Mouse (Mus musculus) embryonic facial prominence, embryonic 14.5 days (tissue): Measurements from ENCODE around the gene Glrp1. TPM values are rescaled to one million over a fixed set of nuclear protein-coding genes. Genes with fewer than 3 reads are reported as not detected.

Experiments used
- ATAC-seq: fragments of 200-750 bp; cut with Nextera tagmentation; 2 replicates; pipeline ENCODE4 v1.8.0; 2017; ENCODE audit warnings: low read depth, moderate number of reproducible peaks, moderate TSS enrichment
- DNase-seq: peaks from one replicate; pipeline ENCODE4 v3.0.0-alpha.2; 2015; ENCODE audit warnings: low spot score
- H3K27ac ChIP-seq: fragments of 300-500 bp; sonication (generic); replicated peaks from 2 replicates; pipeline ENCODE4 v1.5.1; 2014; ENCODE audit warnings: low read depth, mild to moderate bottlenecking, low read length, moderate library complexity
- H3K27me3 ChIP-seq: fragments of 300-500 bp; sonication (generic); replicated peaks from 2 replicates; pipeline ENCODE4 v1.6.1; 2014; ENCODE audit warnings: low read length; ENCODE audit not compliant: control insufficient read depth, insufficient read depth
- H3K36me3 ChIP-seq: fragments of 300-500 bp; sonication (generic); 2 replicates; pipeline ENCODE4 v1.6.1; 2014; ENCODE audit warnings: low read length, mixed read lengths; ENCODE audit not compliant: control insufficient read depth, insufficient read depth
- H3K4me1 ChIP-seq: fragments of 300-500 bp; sonication (generic); 2 replicates; pipeline ENCODE4 v1.6.1; 2014; ENCODE audit warnings: antibody characterized with exemption, low read length; ENCODE audit not compliant: control insufficient read depth, insufficient read depth
- H3K4me2 ChIP-seq: fragments of 300-500 bp; sonication (generic); 2 replicates; pipeline ENCODE4 v1.6.1; 2014; ENCODE audit warnings: low read depth, mild to moderate bottlenecking, low read length, moderate library complexity, mixed read lengths
- H3K4me3 ChIP-seq: fragments of 300-500 bp; sonication (generic); 2 replicates; pipeline ENCODE4 v1.5.1; 2014; ENCODE audit warnings: low read depth, mild to moderate bottlenecking, low read length
- H3K9ac ChIP-seq: fragments of 300-500 bp; sonication (generic); 2 replicates; pipeline ENCODE4 v1.6.1; 2014; ENCODE audit warnings: low read depth, mild to moderate bottlenecking, low read length, moderate library complexity, mixed read lengths
- H3K9me3 ChIP-seq: fragments of 300-500 bp; sonication (generic); 2 replicates; pipeline ENCODE4 v1.6.1; 2016; ENCODE audit warnings: low read length; ENCODE audit not compliant: control insufficient read depth
- WGBS: fragments of 180-500 bp; shearing (Covaris S2); extraction: QIAGEN DNeasy Blood & Tissue Kit; methylation state at CpG from one replicate; pipeline ENCODE4 v1.1.7; 2014; 5-methylcytosine and 5-hydroxymethylcytosine counted together
- polyA plus RNA-seq: library from polyadenylated mRNA; unstranded; fragments of >200 nt; fragmentation: Nextera tagmentation; extraction: Ambion mirVana; gene quantifications from 2 replicates; pipeline ENCODE4 v1.2.1, GENCODE M21; 2014

The Glrp1 gene
- polyA plus RNA-seq: not detected in 2 replicates

- no peak within 1 kb of the TSS for H3K27ac ChIP-seq
- no peak within 1 kb of the TSS for H3K4me2 ChIP-seq
- DNase-seq (no peak), ATAC-seq (no peak)
- 68% methylated on average over 8 of the region's 8 CpGs for WGBS
- H3K9ac ChIP-seq: no peak within 1 kb of the TSS
- H3K9me3 ChIP-seq: no peaks in the 10 kb centered on the region
- H3K4me1 ChIP-seq: no peaks in the 10 kb centered on the region
- no peaks in the 10 kb centered on the region for H3K27me3 ChIP-seq
- H3K36me3 ChIP-seq: no peaks in the 10 kb centered on the region
- no peak within 1 kb of the TSS for H3K4me3 ChIP-seq
These were observed at the start of gene Glrp1 for GRCm38 (mm10) chr1:88509789-88510188. TSS of gene Glrp1 (minus strand) at chr1:88510066.

DNA sequence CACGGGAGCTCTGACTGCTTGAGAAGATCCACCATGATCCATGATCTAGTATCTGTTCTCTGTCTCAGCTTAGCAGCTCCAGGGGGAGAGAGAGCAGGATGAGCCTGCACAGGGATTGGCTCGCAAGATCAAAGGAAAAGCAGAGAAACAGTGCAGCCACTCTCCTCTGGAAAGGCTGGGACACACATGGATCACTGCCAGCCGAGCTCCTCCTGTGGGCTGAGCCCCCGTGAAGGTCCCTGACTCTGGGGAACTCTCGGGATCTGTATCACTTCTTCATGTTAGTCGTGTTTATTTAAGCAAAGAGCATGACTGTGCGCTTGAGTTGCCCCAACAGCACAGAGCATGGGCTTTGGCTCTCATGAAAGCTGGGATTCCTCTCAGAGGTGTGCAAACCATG, 49.4 kb upstream of the Glrp1 start:
- Histone ChIP-seq H3K4me2 (0 out of 2 replicates have a peak overlapping the region, but pooled peaks have one; percentile 18), H3K27me3 (no peaks in the 10 kb centered on the region), H3K9me3 (peaks cover 7% of the 10 kb centered on the region), H3K36me3 (no peaks in the 10 kb centered on the region), H3K9ac (no peak overlapping the region), H3K27ac (no peak overlapping the region), H3K4me3 (no peak overlapping the region), H3K4me1 (no peaks in the 10 kb centered on the region)
- DNase-seq (peak; percentile 74), ATAC-seq (peak; percentile 62; the same call in 1 of the 2 replicates)
- WGBS: 8% methylated on average over 7 of the region's 7 CpGs

GRCm38 (mm10) chr1:88558793-88559192, 48.9 kb upstream of the Glrp1 start:
- Histone ChIP-seq H3K36me3 (no peaks in the 10 kb centered on the region), H3K4me3 (no peak overlapping the region), H3K27me3 (no peaks in the 10 kb centered on the region), H3K27ac (no peak overlapping the region), H3K4me1 (no peaks in the 10 kb centered on the region), H3K4me2 (0 out of 2 replicates have a peak overlapping the region, but pooled peaks have one; percentile 18), H3K9ac (no peak overlapping the region), H3K9me3 (peaks cover 7% of the 10 kb centered on the region)
- DNase-seq (no peak), ATAC-seq (no peak)

- DNase-seq (no peak), ATAC-seq (no peak)
- Histone ChIP-seq H3K4me1 (no peaks in the 10 kb centered on the region), H3K36me3 (no peaks in the 10 kb centered on the region), H3K9me3 (peaks cover 7% of the 10 kb centered on the region), H3K27me3 (no peaks in the 10 kb centered on the region), H3K9ac (no peak overlapping the region), H3K27ac (no peak overlapping the region), H3K4me3 (no peak overlapping the region), H3K4me2 (no peak overlapping the region)
- WGBS: 82% methylated on average over 11 of the region's 11 CpGs
These were observed 46.5 kb upstream of the Glrp1 start for GRCm38 (mm10) chr1:88556401-88556800.

DNA sequence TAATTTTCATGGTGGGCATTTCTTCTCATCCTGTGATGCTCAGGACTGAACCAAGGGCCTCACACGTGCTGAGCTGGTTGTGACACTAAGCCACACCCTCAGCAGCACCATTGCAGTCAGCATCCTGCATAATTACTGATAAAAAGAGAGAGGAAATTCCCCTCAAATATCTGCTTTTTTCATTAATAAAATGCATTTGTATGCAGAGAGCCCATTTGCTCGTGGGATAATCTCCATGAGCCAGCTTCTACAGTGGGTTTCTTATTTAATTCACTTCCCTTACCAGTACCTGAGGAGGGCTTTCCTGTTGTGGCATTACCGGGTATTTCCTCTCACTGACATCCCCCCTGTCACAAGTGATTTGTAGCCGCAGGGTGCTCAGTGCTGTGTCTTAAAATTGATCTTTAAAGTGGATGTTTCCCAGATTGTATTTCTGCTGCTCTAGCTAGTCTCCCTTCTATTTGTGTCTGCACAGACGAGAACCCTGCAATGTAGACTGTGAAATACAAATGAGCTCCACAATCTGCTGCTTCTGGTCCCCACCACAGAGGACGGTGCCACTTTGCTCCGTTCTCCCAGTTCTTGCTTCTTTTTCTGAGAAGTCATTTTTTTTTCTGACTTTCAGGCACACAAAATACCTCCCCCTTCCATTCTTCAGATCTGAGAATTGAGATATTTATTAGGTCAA, 43.8 kb upstream of the Glrp1 start:
- H3K9me3 ChIP-seq: peaks cover 6% of the 10 kb centered on the region
- ATAC-seq (no peak), DNase-seq (no peak)
- no peak overlapping the region for H3K27ac ChIP-seq
- H3K27me3 ChIP-seq: no peaks in the 10 kb centered on the region
- 30% methylated on average over 7 of the region's 7 CpGs for WGBS
- no peak overlapping the region for H3K4me2 ChIP-seq
- H3K4me3 ChIP-seq: no peak overlapping the region
- no peak overlapping the region for H3K9ac ChIP-seq
- H3K36me3 ChIP-seq: no peaks in the 10 kb centered on the region
- no peaks in the 10 kb centered on the region for H3K4me1 ChIP-seq

DNA sequence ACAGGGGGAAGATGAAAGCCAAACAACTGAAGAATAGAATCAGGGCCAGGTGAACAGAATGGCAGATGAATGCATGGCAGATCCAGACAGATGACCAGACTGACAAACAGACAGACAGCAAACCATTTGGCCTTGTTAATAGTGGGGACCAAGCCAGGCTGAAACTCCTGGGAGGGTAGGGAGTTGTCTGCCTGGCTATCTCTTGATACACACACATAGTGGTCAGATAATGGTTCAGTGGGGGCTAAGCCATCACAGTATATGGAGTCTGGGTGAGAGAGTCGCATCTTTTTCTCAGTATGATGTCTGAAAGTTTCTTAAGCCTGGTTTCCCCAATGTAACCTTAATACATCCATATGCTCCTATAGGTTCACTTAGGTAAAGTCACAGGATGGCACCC, 39.4 kb upstream of the Glrp1 start:
- no peak overlapping the region for H3K4me3 ChIP-seq
- 93% methylated on average over 1 of the region's 1 CpGs for WGBS
- H3K27me3 ChIP-seq: no peaks in the 10 kb centered on the region
- H3K36me3 ChIP-seq: no peaks in the 10 kb centered on the region
- no peaks in the 10 kb centered on the region for H3K9me3 ChIP-seq
- H3K27ac ChIP-seq: no peak overlapping the region
- H3K4me1 ChIP-seq: no peaks in the 10 kb centered on the region
- ATAC-seq (no peak), DNase-seq (no peak)
- no peak overlapping the region for H3K9ac ChIP-seq
- no peak overlapping the region for H3K4me2 ChIP-seq

- Histone ChIP-seq H3K9ac (no peak overlapping the region), H3K27me3 (no peaks in the 10 kb centered on the region), H3K27ac (no peak overlapping the region), H3K4me2 (no peak overlapping the region), H3K9me3 (no peaks in the 10 kb centered on the region), H3K36me3 (no peaks in the 10 kb centered on the region), H3K4me3 (no peak overlapping the region), H3K4me1 (no peaks in the 10 kb centered on the region)
- ATAC-seq (no peak), DNase-seq (no peak)
- 82% methylated on average over 7 of the region's 7 CpGs for WGBS
These were observed 37.3 kb upstream of the Glrp1 start for GRCm38 (mm10) chr1:88547172-88547571.

- Histone ChIP-seq H3K36me3 (no peaks in the 10 kb centered on the region), H3K9ac (no peak overlapping the region), H3K4me3 (no peak overlapping the region), H3K4me1 (no peaks in the 10 kb centered on the region), H3K27ac (no peak overlapping the region), H3K27me3 (no peaks in the 10 kb centered on the region), H3K9me3 (no peaks in the 10 kb centered on the region), H3K4me2 (no peak overlapping the region)
- WGBS: 65% methylated on average over 4 of the region's 4 CpGs
- ATAC-seq: no peak
- DNase-seq: no peak
These were observed 33.7 kb upstream of the Glrp1 start for GRCm38 (mm10) chr1:88543608-88544007.

- no peaks in the 10 kb centered on the region for H3K9me3 ChIP-seq
- H3K4me2 ChIP-seq: no peak overlapping the region
- no peaks in the 10 kb centered on the region for H3K4me1 ChIP-seq
- WGBS: 54% methylated on average over 3 of the region's 3 CpGs
- no peak overlapping the region for H3K27ac ChIP-seq
- DNase-seq (peak; percentile 59), ATAC-seq (no peak)
- no peak overlapping the region for H3K9ac ChIP-seq
- H3K36me3 ChIP-seq: no peaks in the 10 kb centered on the region
- no peak overlapping the region for H3K4me3 ChIP-seq
- no peaks in the 10 kb centered on the region for H3K27me3 ChIP-seq
These were observed 30.0 kb upstream of the Glrp1 start for GRCm38 (mm10) chr1:88539823-88540222.
